Mouse (Mus musculus) heart, embryonic 11.5 days (tissue): ENCODE measurements at regions not wholly inside any gene's neighbourhood (a gene's known extent, or its start where the extent isn't known, plus 50 kb on each side); places are given as distances from the start of the nearest gene placed in this dataset.

Source experiments
- ATAC-seq: fragments of 200-750 bp; cut with Nextera tagmentation; replicated peaks from 2 replicates; pipeline ENCODE4 v1.8.0; 2017; ENCODE audit warnings: moderate library complexity; ENCODE audit not compliant: insufficient number of reproducible peaks, low FRiP score, low TSS enrichment
- H3K27ac ChIP-seq: fragments of 300-500 bp; sonication (generic); 2 replicates; pipeline ENCODE4 v1.5.1; 2014; ENCODE audit warnings: mild to moderate bottlenecking, low read depth, low read length
- H3K27me3 ChIP-seq: fragments of 300-500 bp; sonication (generic); 2 replicates; pipeline ENCODE4 v1.6.1; 2014; ENCODE audit warnings: mild to moderate bottlenecking, low read length, mixed read lengths; ENCODE audit not compliant: control insufficient read depth, insufficient read depth
- H3K36me3 ChIP-seq: fragments of 300-500 bp; sonication (generic); 2 replicates; pipeline ENCODE4 v1.6.1; 2014; ENCODE audit warnings: mild to moderate bottlenecking, low read length, moderate library complexity, mixed read lengths; ENCODE audit not compliant: control insufficient read depth, insufficient read depth
- H3K4me1 ChIP-seq: fragments of 300-500 bp; sonication (generic); 2 replicates; pipeline ENCODE4 v1.6.1; 2014; ENCODE audit warnings: low read length; ENCODE audit not compliant: control insufficient read depth, insufficient read depth
- H3K4me2 ChIP-seq: fragments of 300-500 bp; sonication (generic); 2 replicates; pipeline ENCODE4 v1.6.1; 2014; ENCODE audit warnings: mild to moderate bottlenecking, moderate library complexity
- H3K4me3 ChIP-seq: fragments of 300-500 bp; sonication (generic); 2 replicates; pipeline ENCODE4 v1.5.1; 2014; ENCODE audit warnings: low read depth, low read length
- H3K9ac ChIP-seq: fragments of 300-500 bp; sonication (generic); 2 replicates; pipeline ENCODE4 v1.6.1; 2014; ENCODE audit warnings: mild to moderate bottlenecking, low read depth, low read length, moderate library complexity
- H3K9me3 ChIP-seq: fragments of 300-500 bp; sonication (generic); replicated peaks from 2 replicates; pipeline ENCODE4 v1.6.1; 2016; ENCODE audit warnings: low read length; ENCODE audit not compliant: control insufficient read depth
- WGBS: fragments of 180-500 bp; shearing (Covaris S2); extraction: QIAGEN DNeasy Blood & Tissue Kit; methylation state at CpG from one replicate; pipeline ENCODE4 v1.1.7; 2014; ENCODE audit not compliant: insufficient replicate concordance; 5-methylcytosine and 5-hydroxymethylcytosine counted together

DNA sequence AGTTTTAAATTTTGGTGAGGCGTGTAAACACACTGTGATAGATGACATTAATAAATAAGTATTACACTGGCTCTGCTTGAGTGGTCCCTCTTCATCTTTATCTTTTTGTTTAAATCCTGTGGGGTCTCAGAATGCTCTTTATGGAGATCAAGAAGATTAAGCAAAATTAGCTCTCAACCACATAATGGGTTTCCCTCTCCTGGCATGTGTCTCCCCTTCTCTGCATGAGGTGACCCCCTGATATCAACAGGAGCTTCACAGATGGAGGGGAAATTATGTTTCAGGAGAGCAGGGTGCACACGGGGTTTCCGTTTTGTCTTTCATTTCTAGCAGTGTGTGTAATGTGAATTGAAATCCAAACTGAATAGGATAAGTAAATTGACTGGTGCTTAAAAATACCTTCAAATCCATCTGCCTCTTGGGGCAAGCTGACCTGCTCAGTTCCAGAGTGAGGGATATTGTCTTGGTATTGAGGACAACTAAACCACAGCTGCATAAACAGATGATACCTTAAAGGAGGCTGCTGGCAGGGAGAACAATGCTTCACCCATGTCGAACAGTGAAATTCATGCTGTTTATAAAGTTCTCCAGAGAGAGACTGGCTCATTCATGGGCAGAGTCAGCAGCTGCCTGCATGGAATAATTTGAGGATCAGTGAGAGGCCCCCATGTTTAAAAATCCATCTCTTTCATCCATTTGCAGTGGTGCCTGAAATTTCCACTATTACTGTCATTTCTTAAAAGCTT, 518.3 kb upstream of the Nr2f1 start:
- Histone ChIP-seq H3K27me3 (no peaks in the 10 kb centered on the region), H3K4me2 (no peak overlapping the region), H3K36me3 (no peaks in the 10 kb centered on the region), H3K9me3 (no peaks in the 10 kb centered on the region), H3K27ac (no peak overlapping the region), H3K4me3 (no peak overlapping the region), H3K9ac (no peak overlapping the region), H3K4me1 (no peaks in the 10 kb centered on the region)
- WGBS: 70% methylated on average over 4 of the region's 4 CpGs
- ATAC-seq: no peak

- Histone ChIP-seq H3K27me3 (no peaks in the 10 kb centered on the region), H3K27ac (no peak overlapping the region), H3K4me1 (no peaks in the 10 kb centered on the region), H3K9ac (no peak overlapping the region), H3K4me3 (no peak overlapping the region), H3K9me3 (no peaks in the 10 kb centered on the region), H3K4me2 (no peak overlapping the region), H3K36me3 (no peaks in the 10 kb centered on the region)
- 69% methylated on average over 1 of the region's 1 CpGs for WGBS
- no peak for ATAC-seq
These were observed 517.6 kb upstream of the Nr2f1 start for GRCm38 (mm10) chr13:78717159-78717558.

DNA sequence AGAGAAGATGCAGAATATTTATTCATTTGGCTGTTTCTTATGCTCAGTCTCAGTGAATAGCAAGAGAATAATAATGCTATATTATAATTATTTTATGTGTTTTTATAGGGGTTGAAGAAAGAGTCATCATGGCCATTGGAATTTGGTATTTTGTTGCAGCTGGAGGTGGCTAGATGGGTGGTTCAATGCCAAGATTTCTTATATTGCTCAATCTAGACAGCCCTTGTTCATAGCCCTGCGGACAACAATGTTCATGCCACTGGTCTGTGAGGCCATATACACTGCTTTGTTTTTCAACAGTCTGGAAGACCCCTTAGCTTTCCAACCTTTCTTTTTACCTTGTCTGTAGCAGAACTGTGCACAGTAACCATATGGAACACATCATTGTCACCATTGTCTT, 505.1 kb upstream of the Nr2f1 start:
- ATAC-seq: no peak
- Histone ChIP-seq H3K4me2 (no peak overlapping the region), H3K36me3 (no peaks in the 10 kb centered on the region), H3K4me3 (no peak overlapping the region), H3K9me3 (no peaks in the 10 kb centered on the region), H3K4me1 (no peaks in the 10 kb centered on the region), H3K27ac (no peak overlapping the region), H3K27me3 (no peaks in the 10 kb centered on the region), H3K9ac (no peak overlapping the region)
- WGBS: 92% methylated on average over 1 of the region's 1 CpGs

GRCm38 (mm10) chr13:78697814-78698519, 498.4 kb upstream of the Nr2f1 start:
- Histone ChIP-seq H3K27me3 (no peaks in the 10 kb centered on the region), H3K9ac (no peak overlapping the region), H3K9me3 (no peaks in the 10 kb centered on the region), H3K27ac (no peak overlapping the region), H3K4me3 (no peak overlapping the region), H3K4me2 (no peak overlapping the region), H3K36me3 (no peaks in the 10 kb centered on the region), H3K4me1 (no peaks in the 10 kb centered on the region)
- WGBS: 56% methylated on average over 3 of the region's 3 CpGs
- ATAC-seq: no peak

DNA sequence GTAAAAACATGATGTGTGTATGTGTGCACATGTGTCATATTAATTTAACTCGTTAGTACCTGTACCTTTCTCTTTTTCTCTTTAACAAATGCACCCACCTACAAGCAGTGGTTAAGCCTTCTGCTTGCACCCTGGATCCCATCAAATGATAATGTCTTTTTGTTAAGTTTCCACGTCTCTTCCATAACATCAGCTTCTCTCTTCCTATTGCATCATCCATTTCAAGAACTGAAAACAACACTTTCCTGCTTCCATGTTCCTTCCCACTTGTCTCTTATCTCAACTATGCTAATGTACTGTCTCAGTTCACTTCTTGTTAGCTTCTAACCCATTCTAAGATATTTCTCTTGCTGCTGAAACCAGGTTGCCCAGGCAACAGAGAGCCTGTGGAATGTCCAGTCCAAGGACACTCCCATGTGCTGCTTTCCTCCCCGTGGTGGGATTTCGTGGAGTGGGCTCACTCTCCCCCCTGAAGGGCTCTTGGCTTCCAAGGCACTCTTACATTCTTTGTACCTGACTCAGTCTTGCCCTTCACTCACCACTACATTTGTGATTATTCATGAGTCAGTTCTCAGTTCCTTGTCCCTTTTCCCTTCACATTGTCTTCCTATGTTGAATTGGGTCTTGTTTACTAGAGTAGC, 479.8 kb upstream of the Nr2f1 start:
- Histone ChIP-seq H3K36me3 (no peaks in the 10 kb centered on the region), H3K9me3 (no peaks in the 10 kb centered on the region), H3K27ac (no peak overlapping the region), H3K4me3 (no peak overlapping the region), H3K4me1 (no peaks in the 10 kb centered on the region), H3K27me3 (no peaks in the 10 kb centered on the region), H3K9ac (no peak overlapping the region), H3K4me2 (no peak overlapping the region)
- WGBS: 18% methylated on average over 4 of the region's 4 CpGs
- ATAC-seq: no peak; the same call in 1 of the 2 replicates

DNA sequence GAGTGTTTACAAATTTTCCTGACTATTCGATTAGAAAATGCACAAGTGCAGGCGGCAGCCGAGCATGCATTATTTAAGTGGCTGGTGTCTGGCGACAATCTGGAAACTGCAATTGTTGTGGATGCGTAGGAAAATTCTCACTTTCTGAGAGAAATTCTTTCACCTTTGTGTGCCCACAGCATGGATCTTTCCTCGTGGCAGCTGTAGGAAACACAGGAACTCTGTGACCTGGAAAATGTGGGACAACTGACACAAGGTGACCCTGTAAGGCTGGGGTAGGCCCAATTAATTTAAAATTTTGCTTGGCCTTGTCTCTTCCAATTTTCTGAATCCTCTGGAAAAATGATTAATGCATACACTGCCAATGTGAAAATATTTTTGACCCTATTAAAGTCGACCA, 478.7 kb upstream of the Nr2f1 start:
- Histone ChIP-seq H3K36me3 (no peaks in the 10 kb centered on the region), H3K9ac (no peak overlapping the region), H3K9me3 (no peaks in the 10 kb centered on the region), H3K27ac (no peak overlapping the region), H3K4me1 (no peaks in the 10 kb centered on the region), H3K4me3 (no peak overlapping the region), H3K27me3 (no peaks in the 10 kb centered on the region), H3K4me2 (no peak overlapping the region)
- WGBS: 69% methylated on average over 7 of the region's 7 CpGs
- no peak for ATAC-seq

DNA sequence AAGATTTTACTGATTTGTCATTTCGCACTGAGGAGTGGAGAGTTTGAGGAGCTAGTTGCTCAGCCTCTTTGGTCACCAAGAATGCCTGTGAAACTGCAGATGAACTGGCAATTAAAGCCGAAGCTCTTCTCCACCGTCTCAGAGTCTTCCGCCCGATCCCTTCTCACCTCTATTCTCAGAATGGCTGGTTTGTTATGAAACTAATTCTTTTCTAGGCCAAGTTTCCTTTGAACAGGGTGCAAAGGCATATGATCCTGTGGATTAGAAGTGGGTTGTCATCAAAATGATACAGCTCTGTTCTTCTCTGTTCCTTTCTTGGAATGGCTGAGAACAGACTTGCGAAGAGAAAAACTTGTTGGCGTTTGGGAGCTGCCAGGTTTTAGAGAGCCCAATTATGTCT, 458.7 kb upstream of the Nr2f1 start:
- no peak for ATAC-seq
- no peak overlapping the region for H3K27ac ChIP-seq

DNA sequence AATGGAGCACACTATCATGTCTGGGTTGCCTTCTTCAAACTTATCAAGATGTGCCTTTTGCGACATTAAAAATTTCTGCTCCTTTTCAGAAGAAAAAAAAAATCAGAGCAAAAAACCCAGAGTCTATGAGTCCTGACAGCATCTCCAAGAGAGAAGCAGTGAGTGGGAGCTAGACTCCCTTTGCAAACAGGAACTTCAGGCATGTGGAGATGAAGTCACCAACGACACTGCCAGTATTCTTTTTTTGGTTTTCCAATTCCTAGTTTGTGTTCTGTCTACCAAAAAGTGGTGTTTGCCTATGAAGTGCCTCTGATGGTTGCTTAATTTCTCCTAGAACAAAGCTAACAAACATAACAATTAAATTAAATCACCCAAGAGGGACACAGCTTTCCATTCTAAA, 457.2 kb upstream of the Nr2f1 start:
- no peaks in the 10 kb centered on the region for H3K9me3 ChIP-seq
- H3K4me2 ChIP-seq: no peak overlapping the region
- no peak overlapping the region for H3K27ac ChIP-seq
- H3K9ac ChIP-seq: no peak overlapping the region
- no peaks in the 10 kb centered on the region for H3K4me1 ChIP-seq
- no peak overlapping the region for H3K4me3 ChIP-seq
- WGBS: 56% methylated on average over 2 of the region's 2 CpGs
- ATAC-seq: no peak
- no peaks in the 10 kb centered on the region for H3K27me3 ChIP-seq
- H3K36me3 ChIP-seq: no peaks in the 10 kb centered on the region

More for the DNA sequence above, 458.7 kb upstream of the Nr2f1 start:
- no peak overlapping the region for H3K4me3 ChIP-seq
- no peak overlapping the region for H3K4me2 ChIP-seq
- H3K27me3 ChIP-seq: no peaks in the 10 kb centered on the region
- no peak overlapping the region for H3K9ac ChIP-seq
- no peaks in the 10 kb centered on the region for H3K9me3 ChIP-seq
- no peaks in the 10 kb centered on the region for H3K4me1 ChIP-seq
- no peaks in the 10 kb centered on the region for H3K36me3 ChIP-seq
- 83% methylated on average over 7 of the region's 7 CpGs for WGBS
